Mouse (Mus musculus) bone marrow macrophage, adult 2 months (primary cell): Measurements from ENCODE around the gene Ccdc138.

Experiments used
- CTCF ChIP-seq: IDR thresholded peaks from 2 replicates; pipeline ENCODE4 v1.5.1; 2012; ENCODE audit warnings: low read depth, mild to moderate bottlenecking, low read length, moderate library complexity
- POLR2A ChIP-seq: IDR thresholded peaks from 2 replicates; pipeline ENCODE4 v1.6.1; 2012; ENCODE audit warnings: mild to moderate bottlenecking, low read depth, low read length, borderline replicate concordance

- TF ChIP-seq CTCF (no peak), POLR2A (no peak)
Observed at GRCm38 (mm10) chr10:58478071-58478578, 19.6 kb upstream of the Ccdc138 start.
